Mouse (Mus musculus) forebrain, embryonic 11.5 days (tissue): Measurements from ENCODE around the gene Batf2. TPM values are rescaled to one million over a fixed set of nuclear protein-coding genes. Genes with fewer than 3 reads are reported as not detected.

Experiments used
- ATAC-seq: fragments of 200-750 bp; cut with Nextera tagmentation; replicated peaks from 2 replicates; pipeline ENCODE4 v1.8.0; 2017; ENCODE audit warnings: moderate TSS enrichment; ENCODE audit not compliant: low FRiP score
- DNase-seq: peaks from one replicate; pipeline ENCODE4 v3.0.0-alpha.2; 2017; ENCODE audit warnings: low spot score
- H3K27ac ChIP-seq: fragments of 300-500 bp; sonication (generic); 2 replicates; pipeline ENCODE4 v1.5.1; 2014; ENCODE audit warnings: low read depth, low read length
- H3K27me3 ChIP-seq: fragments of 300-500 bp; sonication (generic); 2 replicates; pipeline ENCODE4 v1.6.1; 2014; ENCODE audit warnings: mild to moderate bottlenecking, low read length, mixed read lengths; ENCODE audit not compliant: control insufficient read depth, insufficient read depth
- H3K36me3 ChIP-seq: fragments of 300-500 bp; sonication (generic); 2 replicates; pipeline ENCODE4 v1.6.1; 2014; ENCODE audit warnings: mild to moderate bottlenecking, low read length, moderate library complexity, mixed read lengths; ENCODE audit not compliant: control insufficient read depth, insufficient read depth
- H3K4me1 ChIP-seq: fragments of 300-500 bp; sonication (generic); replicated peaks from 2 replicates; pipeline ENCODE4 v1.6.1; 2014; ENCODE audit warnings: low read length, mixed read lengths; ENCODE audit not compliant: control insufficient read depth, insufficient read depth
- H3K4me2 ChIP-seq: fragments of 300-500 bp; sonication (generic); 2 replicates; pipeline ENCODE4 v1.6.1; 2014; ENCODE audit warnings: low read depth, mild to moderate bottlenecking, low read length, moderate library complexity, mixed read lengths; ENCODE audit not compliant: severe bottlenecking
- H3K4me3 ChIP-seq: fragments of 300-500 bp; sonication (generic); 2 replicates; pipeline ENCODE4 v1.5.1; 2014; ENCODE audit warnings: low read depth, low read length
- H3K9ac ChIP-seq: fragments of 300-500 bp; sonication (generic); 2 replicates; pipeline ENCODE4 v1.6.1; 2014; ENCODE audit warnings: low read length
- H3K9me3 ChIP-seq: fragments of 300-500 bp; sonication (generic); 2 replicates; pipeline ENCODE4 v1.6.1; 2016; ENCODE audit warnings: low read length, mixed read lengths; ENCODE audit not compliant: control insufficient read depth
- WGBS: fragments of 180-500 bp; shearing (Covaris S2); extraction: QIAGEN DNeasy Blood & Tissue Kit; methylation state at CpG from one replicate; pipeline ENCODE4 v1.1.7; 2014; 5-methylcytosine and 5-hydroxymethylcytosine counted together
- polyA plus RNA-seq: library from polyadenylated mRNA; unstranded; fragments of >200 nt; fragmentation: Nextera tagmentation; extraction: Ambion mirVana; gene quantifications from 2 replicates; pipeline ENCODE4 v1.2.1, GENCODE M21; 2014

Gene Batf2
- polyA plus RNA-seq, result not detected in 2 replicates

DNA sequence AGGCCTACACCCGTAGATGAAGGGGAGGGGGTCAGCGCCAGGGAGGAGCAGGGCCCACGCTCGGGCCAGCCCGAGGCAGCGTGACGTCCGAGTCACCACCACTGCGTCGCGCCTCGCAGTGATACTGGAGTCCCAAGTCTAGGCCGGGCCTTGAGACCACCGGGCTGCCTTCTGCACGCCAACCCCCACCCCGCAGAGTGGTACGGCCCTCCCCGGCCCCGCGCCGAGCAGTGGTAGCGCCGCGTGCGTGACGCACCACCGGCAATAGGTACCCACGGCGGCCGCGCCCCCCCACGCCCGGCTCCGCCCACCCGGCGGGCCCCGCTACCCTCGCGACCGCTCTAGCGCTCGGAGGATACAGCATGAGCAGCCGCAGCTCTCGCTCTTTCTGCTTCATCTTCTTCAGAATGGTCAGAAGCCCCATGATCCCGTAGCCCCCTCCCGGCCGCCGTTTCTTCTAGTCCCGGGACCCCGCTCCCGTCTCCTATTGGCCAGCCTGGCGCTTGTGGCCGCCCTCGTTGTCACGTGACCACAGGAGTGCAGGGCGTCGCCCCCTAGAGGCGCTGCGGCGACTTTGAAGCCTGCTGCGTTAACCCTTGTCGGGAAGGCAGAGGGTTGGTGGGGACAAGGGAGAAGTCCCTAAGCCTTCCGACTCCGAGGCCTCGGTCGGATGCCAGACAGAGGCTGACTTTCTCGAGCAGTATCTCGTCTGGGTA, at the start of gene Batf2:
Gene Batf2 (plus strand): TSS at position 306 of the 716 bp plus-strand sequence.
- H3K9me3 ChIP-seq, result no peaks in the 10 kb centered on the region
- no peaks in the 10 kb centered on the region for H3K27me3 ChIP-seq
- WGBS, result under 1% methylated on average over 68 of the region's 68 CpGs
- H3K4me2 ChIP-seq, result peak within 1 kb of the TSS; percentile 79
- H3K4me1 ChIP-seq, result 0 out of 2 replicates have a peak, but pooled peaks cover 6% of the 10 kb centered on the region
- DNase-seq (peak; percentile 97), ATAC-seq (peak; percentile 93)
- no peaks in the 10 kb centered on the region for H3K36me3 ChIP-seq
- H3K27ac ChIP-seq, result peak within 1 kb of the TSS; percentile 97
- peak within 1 kb of the TSS; percentile 83 for H3K9ac ChIP-seq
- peak within 1 kb of the TSS; percentile 68 for H3K4me3 ChIP-seq

DNA sequence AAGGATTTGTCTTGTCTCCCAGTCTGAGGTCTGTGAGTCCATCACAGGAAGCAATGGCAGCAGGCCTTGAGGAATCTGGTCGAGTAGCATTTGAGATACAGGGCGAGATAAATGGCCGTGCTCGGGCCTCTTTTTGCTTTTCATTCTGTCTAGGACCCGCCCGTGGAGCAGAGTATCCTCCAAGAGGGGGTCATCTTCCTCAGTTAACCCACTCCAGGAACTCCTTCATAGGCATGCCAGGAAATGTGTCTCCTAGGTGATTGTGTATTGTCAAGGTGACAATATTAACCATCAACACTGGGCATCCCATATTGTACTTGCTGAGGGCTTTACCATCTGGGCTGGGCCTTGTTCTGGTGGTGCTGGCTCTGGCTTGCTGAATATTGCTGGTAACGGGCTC, 46.7 kb upstream of the Batf2 start, which contains the start of gene AC131692.1:
Gene AC131692.1 (plus strand): TSS at position 301 of the 400 bp plus-strand sequence.
- no peaks in the 10 kb centered on the region for H3K9me3 ChIP-seq
- 86% methylated on average over 7 of the region's 7 CpGs for WGBS

DNA sequence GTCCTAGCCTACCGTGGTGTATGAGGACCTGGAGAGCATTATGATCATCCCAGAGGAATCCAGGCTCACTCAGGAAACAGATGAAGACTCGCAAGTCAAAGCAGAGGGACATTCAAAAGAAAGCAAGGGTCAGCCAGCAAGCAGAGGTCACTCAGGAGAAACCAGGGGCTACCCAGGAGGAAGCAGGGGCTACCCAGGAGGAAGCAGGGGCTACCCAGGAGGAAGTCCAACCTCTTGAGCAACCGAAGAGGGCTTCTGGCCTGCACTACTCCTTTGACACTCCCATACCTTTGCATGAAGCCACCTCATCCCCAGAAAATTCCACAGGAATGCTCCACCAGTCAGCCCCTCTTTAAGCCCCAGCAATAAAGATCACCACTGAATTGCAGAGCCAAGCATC, 42.9 kb upstream of the Batf2 start:
- no peak overlapping the region for H3K9ac ChIP-seq
- H3K9me3 ChIP-seq, result no peaks in the 10 kb centered on the region
- H3K4me1 ChIP-seq, result no peaks in the 10 kb centered on the region
- H3K36me3 ChIP-seq, result no peaks in the 10 kb centered on the region; the same call in 1 of the 2 replicates
- no peak for DNase-seq
- WGBS, result 87% methylated on average over 3 of the region's 3 CpGs
- no peaks in the 10 kb centered on the region for H3K27me3 ChIP-seq
- ATAC-seq, result no peak
- H3K4me3 ChIP-seq, result no peak overlapping the region
- H3K4me2 ChIP-seq, result no peak overlapping the region
- no peak overlapping the region for H3K27ac ChIP-seq

More for the DNA sequence above, 46.7 kb upstream of the Batf2 start, which contains the start of gene AC131692.1:
- Histone ChIP-seq H3K4me1 (no peaks in the 10 kb centered on the region), H3K9ac (no peak within 1 kb of the TSS), H3K27me3 (no peaks in the 10 kb centered on the region), H3K4me3 (no peak within 1 kb of the TSS), H3K27ac (no peak within 1 kb of the TSS), H3K4me2 (no peak within 1 kb of the TSS), H3K36me3 (peaks cover 9% of the 10 kb centered on the region)
- ATAC-seq (no peak), DNase-seq (no peak)

DNA sequence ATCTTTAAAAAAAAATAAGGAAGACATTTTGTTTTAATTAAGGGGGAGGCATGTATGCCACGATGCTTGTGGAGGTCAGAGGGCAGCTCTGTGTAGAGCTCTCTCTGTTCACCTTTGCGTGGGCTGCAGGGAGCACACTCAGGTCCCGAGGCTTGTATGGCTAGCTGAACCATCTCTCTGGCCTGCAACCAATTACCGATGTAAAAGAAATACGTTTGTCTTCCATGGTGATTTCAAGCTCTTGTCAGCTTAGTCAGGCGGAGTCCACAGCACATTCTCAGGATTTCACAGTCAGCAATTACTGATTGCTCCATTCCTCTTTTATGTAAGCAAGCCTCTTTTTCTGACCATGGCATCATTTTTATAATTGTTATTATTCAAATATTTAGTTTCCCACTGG, 39.6 kb upstream of the Batf2 start:
- Histone ChIP-seq H3K4me2 (no peak overlapping the region), H3K4me1 (no peaks in the 10 kb centered on the region), H3K9me3 (no peaks in the 10 kb centered on the region), H3K27ac (no peak overlapping the region), H3K27me3 (no peaks in the 10 kb centered on the region), H3K9ac (no peak overlapping the region), H3K36me3 (no peaks in the 10 kb centered on the region; the same call in 1 of the 2 replicates), H3K4me3 (no peak overlapping the region)
- ATAC-seq (no peak), DNase-seq (no peak)
- 70% methylated on average over 6 of the region's 6 CpGs for WGBS

DNA sequence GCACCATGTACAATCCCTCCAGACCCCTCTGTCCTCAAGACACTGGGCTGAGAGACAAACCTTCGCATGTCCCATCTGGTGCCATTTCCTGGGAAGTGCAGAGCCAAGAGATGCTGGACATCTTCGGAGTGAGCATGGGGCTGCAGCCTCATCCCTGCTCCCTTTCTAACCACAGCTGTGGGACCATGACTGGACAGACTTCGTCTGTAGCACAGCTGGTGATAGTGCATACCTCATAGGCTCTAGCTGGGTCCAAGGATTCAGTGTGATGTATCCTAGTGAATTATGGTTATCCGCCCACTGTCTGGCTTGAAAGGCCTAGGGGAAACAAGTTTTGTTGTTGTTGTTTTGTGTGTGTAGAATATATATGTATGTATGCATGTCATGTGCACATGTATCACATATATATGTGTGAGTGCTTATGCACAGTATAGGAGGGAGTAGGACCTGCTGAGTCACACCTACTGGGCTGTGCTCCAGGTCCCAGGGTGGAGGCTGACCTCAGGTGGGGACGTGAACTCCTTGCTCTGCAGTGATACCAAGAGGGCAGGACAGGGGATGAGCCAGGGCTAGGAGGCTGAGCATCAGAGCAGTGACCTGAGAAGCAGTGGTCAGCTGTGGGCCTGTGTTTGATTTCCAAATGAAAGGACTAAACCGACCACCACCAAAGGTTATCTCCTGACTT, 38.5 kb upstream of the Batf2 start:
- H3K4me1 ChIP-seq, result no peaks in the 10 kb centered on the region
- H3K4me2 ChIP-seq, result no peak overlapping the region
- H3K9ac ChIP-seq, result no peak overlapping the region
- 78% methylated on average over 6 of the region's 6 CpGs for WGBS
- H3K27ac ChIP-seq, result no peak overlapping the region
- ATAC-seq (no peak), DNase-seq (no peak)
- H3K27me3 ChIP-seq, result no peaks in the 10 kb centered on the region
- no peaks in the 10 kb centered on the region for H3K9me3 ChIP-seq
- H3K4me3 ChIP-seq, result no peak overlapping the region
- no peaks in the 10 kb centered on the region; the same call in 1 of the 2 replicates for H3K36me3 ChIP-seq

DNA sequence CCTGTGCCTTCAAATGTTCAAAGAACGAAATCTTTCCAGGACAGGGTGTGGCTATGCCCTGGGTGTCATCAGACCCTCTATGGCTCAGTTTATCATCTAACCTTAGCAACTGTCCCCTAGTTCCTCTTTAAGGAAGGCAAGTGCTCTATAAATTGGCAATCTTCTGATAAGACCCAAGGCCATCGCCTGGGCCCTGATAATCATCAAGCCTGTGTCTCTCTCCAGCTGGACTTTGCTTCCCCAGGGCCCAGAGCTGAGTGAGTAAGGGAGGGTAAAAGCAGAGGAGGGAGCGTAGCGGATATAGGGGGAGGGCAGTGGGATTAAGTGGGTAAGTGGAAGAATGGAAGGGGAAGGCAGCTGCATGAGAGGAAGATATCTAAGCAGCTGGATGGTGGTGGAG, 36.3 kb upstream of the Batf2 start:
- Histone ChIP-seq H3K27me3 (no peaks in the 10 kb centered on the region), H3K27ac (no peak overlapping the region), H3K9me3 (no peaks in the 10 kb centered on the region), H3K9ac (no peak overlapping the region), H3K4me3 (no peak overlapping the region), H3K4me1 (no peaks in the 10 kb centered on the region), H3K4me2 (no peak overlapping the region), H3K36me3 (no peaks in the 10 kb centered on the region)
- DNase-seq (no peak), ATAC-seq (no peak)
- 88% methylated on average over 4 of the region's 4 CpGs for WGBS

DNA sequence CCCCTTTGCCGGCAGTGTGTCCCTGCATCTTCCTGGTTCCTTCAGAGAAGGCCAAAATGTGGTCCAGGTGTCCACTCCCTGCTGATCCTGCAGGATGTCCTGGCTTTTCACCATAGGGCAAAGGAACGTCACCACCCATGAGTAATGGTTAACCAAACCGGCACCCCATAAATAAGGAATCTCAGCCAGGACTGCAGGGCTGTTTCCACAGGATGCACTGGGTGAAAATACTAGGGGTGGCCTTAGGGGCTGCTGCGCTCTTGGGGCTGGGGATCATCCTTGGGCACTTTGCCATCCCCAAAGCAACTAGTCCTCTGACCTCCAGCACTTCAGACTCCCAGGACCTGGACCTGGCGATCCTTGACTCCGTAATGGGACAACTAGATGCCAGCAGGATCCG, 35.2 kb upstream of the Batf2 start, which contains the start of gene Naaladl1:
Gene Naaladl1 (plus strand): TSS at position 197 of the 400 bp plus-strand sequence.
- DNase-seq (no peak), ATAC-seq (no peak)
- no peaks in the 10 kb centered on the region for H3K4me1 ChIP-seq
- H3K4me3 ChIP-seq, result no peak within 1 kb of the TSS
- H3K27ac ChIP-seq, result no peak within 1 kb of the TSS
- no peak within 1 kb of the TSS for H3K9ac ChIP-seq
- H3K4me2 ChIP-seq, result no peak within 1 kb of the TSS
- no peaks in the 10 kb centered on the region for H3K27me3 ChIP-seq
- H3K9me3 ChIP-seq, result no peaks in the 10 kb centered on the region
- H3K36me3 ChIP-seq, result no peaks in the 10 kb centered on the region
- 88% methylated on average over 7 of the region's 7 CpGs for WGBS

DNA sequence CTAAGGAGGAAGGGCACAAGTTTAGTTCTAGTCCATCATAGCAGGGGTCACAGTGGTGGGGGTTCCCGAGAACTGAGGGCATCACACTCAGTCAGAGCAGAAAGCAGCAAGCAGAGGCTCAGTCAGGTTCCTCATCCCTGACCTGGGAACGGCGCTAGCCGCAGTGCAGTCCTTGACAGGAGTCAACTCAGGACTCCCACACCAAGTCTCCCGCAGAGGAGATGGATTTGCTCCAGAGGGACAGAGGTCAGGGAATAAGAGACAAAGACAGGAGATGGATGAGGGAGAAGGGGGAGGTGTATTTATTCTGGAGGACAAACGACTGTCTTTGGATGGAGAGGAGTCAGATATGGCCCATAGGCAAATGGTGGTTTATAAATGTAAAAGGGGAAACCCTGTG, 27.7 kb upstream of the Batf2 start:
- Histone ChIP-seq H3K4me3 (no peak overlapping the region), H3K27ac (no peak overlapping the region), H3K27me3 (no peaks in the 10 kb centered on the region), H3K36me3 (peaks cover 8% of the 10 kb centered on the region), H3K4me2 (no peak overlapping the region), H3K9ac (no peak overlapping the region), H3K4me1 (0 out of 2 replicates have a peak, but pooled peaks cover 2% of the 10 kb centered on the region), H3K9me3 (no peaks in the 10 kb centered on the region)
- no peak for DNase-seq
- 74% methylated on average over 6 of the region's 6 CpGs for WGBS
- no peak for ATAC-seq
